Mouse (Mus musculus): ENCODE data around the gene Blm.

DNA sequence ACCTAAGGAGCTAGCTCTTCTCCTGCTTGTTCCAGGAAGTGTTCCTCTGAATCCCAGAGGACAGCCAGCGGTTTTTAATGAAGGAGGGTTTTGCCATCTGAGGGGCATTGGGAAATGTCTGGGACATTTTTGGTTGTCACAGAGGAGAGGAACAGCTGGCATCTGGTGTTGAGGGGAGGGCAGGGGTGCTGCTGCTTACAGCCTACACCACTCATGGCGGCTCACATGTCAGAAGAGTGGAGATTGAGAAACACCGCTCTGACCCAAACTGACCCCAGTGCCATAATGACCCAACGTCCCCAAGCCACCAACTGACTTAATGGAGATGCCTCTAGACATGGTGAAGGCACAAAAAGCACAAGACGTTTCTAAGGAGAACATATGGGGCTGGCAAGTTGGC lies 27.0 kb upstream of the Blm start:
- TF ChIP-seq GATA1 (IDR thresholded peaks at IDR 0.05; ENCODE audit: borderline replicate concordance, low read length) (no peak), FLI1 (IDR thresholded peaks at IDR 0.05; ENCODE audit: low read length) (no peak)
